Mouse (Mus musculus): ENCODE data around the gene Nat8f2.

- TF ChIP-seq CTCF (IDR thresholded peaks at IDR 0.05; ENCODE audit: control insufficient read depth, insufficient read depth, insufficient replicate concordance, low read depth, low read length) (no peak), POLR2A (IDR thresholded peaks at IDR 0.05; ENCODE audit: control insufficient read depth, low read depth, low read length) (no peak)
These were observed 12.7 kb downstream of the Nat8f2 start for GRCm38 (mm10) chr6:85856194-85856678.
